Mouse (Mus musculus): ENCODE measurements around the gene Aldh4a1. TPM values are rescaled to one million over a fixed set of nuclear protein-coding genes. Genes with fewer than 3 reads are reported as not detected.

Aldh4a1 gene
- total RNA-seq (2023), result 10.4 and 12.9 TPM in 2 replicates

GRCm38 (mm10) chr4:139622373-139623282, at the start of gene Aldh4a1:
Gene Aldh4a1 (plus strand): TSS chr4:139622866.

DNA sequence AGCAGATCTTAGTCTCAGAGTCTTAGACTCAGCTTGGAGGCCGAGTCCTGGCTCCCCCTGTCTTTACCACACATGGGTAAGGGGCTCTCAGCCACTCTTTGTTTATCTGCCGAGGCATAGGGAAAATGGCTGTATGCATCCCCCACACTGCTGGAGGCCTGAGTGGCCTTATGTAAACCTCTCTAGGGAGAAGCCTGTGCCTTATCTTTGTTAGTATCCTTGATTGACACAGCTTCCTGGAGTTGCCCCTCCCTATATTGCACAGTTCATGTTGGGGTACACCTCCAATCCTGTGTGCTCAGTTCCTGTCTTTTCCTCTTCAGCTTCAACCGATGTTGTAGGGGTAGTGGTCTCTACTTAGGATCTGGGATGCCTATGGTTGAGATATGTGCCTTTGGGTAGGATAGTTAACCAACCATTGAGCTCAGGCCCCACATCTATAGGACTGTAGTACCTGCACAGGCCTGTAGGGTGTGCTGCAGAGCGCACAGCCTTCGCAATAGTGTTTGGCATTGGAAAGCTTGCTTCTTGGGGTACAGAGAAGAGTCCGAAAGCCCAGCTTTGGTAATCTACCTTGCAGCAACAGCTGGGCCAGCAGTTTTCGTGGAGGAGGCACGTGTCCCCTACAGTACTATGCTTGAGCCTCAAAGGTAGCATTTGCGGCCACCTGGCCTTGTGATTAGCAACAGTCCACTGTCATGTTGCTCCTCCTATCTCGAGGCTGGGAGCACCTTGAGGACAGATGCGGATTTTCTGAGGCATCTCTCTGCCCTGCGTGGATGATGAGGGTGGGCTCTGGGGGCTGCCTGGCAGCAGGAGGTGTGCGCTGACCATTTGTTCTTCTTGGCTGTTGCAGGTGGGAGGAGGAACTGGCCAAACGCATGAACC, 20.1 kb upstream of the Aldh4a1 start, which contains the start of gene Gm21969:
Gene Gm21969, plus strand, starts transcription at position 830 of the 888 bp plus-strand sequence.

DNA sequence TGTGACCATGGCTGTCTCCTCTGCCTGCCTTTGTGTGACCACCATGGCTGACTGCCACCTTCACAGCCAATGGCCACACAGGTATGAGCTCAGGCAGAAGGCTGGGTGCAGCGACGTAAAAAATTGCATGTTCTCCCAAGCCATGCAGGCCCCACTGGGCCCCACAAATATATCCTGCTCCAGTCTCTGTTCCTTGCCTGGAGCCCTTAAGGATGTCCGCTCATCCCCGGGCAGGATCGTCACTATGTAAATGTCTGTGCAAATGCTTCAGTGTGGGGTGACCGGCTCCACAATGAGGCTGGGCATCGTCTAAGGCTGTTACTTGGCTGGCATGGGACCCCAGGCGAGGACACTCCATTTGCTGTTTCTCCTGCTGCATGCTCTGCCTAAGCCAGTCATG, 30.6 kb downstream of the Aldh4a1 start, which contains the start of gene Tas1r2:
Gene Tas1r2, plus strand, starts transcription at position 301 of the 400 bp plus-strand sequence.

Other genes starting within 250 kb of the Aldh4a1 start
- 5.3 and 5.7 TPM in 2 replicates for gene Iffo2, start 92.3 kb upstream of the Aldh4a1 start, total RNA-seq (2023)
- gene Gm21969, start 19.7 kb upstream of the Aldh4a1 start, total RNA-seq (2023), result not detected in 2 replicates
- not detected in 2 replicates for gene Tas1r2, start 30.7 kb downstream of the Aldh4a1 start, total RNA-seq (2023)
- gene Pax7, start 210.7 kb downstream of the Aldh4a1 start, total RNA-seq (2023), result not detected in 2 replicates

Data from neutrophil, adult 65 days (primary cell).